Mouse (Mus musculus) thymus, adult 2 months (tissue): ENCODE results near the gene Trim62.

Experiments
- CTCF ChIP-seq: fragments of 200-500 bp; IDR thresholded peaks from 2 replicates; pipeline ENCODE4 v1.5.1; 2012; ENCODE audit warnings: mild to moderate bottlenecking, control low read depth, low read length, moderate library complexity, borderline replicate concordance; ENCODE audit not compliant: control insufficient read depth, poor library complexity, insufficient read depth; ENCODE audit errors: extremely low read depth
- POLR2A ChIP-seq: fragments of 200-500 bp; IDR thresholded peaks from 2 replicates; pipeline ENCODE4 v1.6.1; 2012; ENCODE audit warnings: mild to moderate bottlenecking, low read length, control low read depth, moderate library complexity; ENCODE audit not compliant: control insufficient read depth, poor library complexity, insufficient read depth; ENCODE audit errors: extremely low read depth

DNA sequence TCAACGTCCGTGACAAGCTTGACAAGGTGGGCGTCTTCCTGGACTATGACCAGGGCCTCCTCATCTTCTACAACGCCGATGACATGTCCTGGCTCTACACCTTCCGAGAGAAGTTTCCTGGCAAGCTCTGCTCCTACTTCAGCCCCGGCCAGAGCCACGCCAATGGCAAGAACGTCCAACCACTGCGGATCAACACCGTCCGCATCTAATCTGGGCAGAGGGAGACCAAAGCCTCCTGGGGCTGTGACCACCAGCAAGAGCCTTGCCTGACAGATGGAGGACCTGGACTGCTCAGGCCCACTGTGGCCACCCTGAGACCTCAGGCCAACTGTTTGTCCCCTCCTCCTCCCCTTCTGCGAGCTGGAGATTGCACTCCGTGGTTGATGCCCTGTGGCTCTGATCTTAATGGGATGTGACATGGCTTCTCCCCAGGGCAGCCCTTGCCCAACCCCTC lies 26.0 kb downstream of the Trim62 start:
- TF ChIP-seq CTCF (no peak), POLR2A (no peak)
